Mouse (Mus musculus) myocyte (in vitro differentiated cells): ENCODE measurements around the gene March5.

Experiments used
- CEBPB ChIP-seq: IDR thresholded peaks from 2 replicates; pipeline ENCODE4 v1.6.1; 2011; ENCODE audit warnings: mild to moderate bottlenecking, moderate library complexity; ENCODE audit not compliant: poor library complexity, insufficient read depth, severe bottlenecking
- E2F4 ChIP-seq: IDR thresholded peaks from one replicate; pipeline ENCODE4 v1.6.1; 2011; ENCODE audit warnings: mild to moderate bottlenecking, control low read depth, moderate library complexity; ENCODE audit not compliant: insufficient read depth
- MAX ChIP-seq: IDR thresholded peaks from one replicate; pipeline ENCODE4 v1.6.1; 2011; ENCODE audit warnings: low read depth, mild to moderate bottlenecking, control low read depth
- MYOD1 ChIP-seq, 3 experiments: IDR thresholded peaks; one replicate each; pipeline ENCODE4 v1.6.1; 2011; ENCODE audit warnings: control low read depth in 2 of 3, low read depth in 2 of 3, mild to moderate bottlenecking in 2 of 3, moderate library complexity in 1 of 3; ENCODE audit not compliant: insufficient read length in 2 of 3, control insufficient read depth in 1 of 3
- MYOG ChIP-seq, 3 experiments: IDR thresholded peaks; one replicate each; pipeline ENCODE4 v1.6.1; 2011; ENCODE audit warnings: control low read depth in 2 of 3, low read depth in 2 of 3, mild to moderate bottlenecking in 2 of 3; ENCODE audit not compliant: insufficient read length in 2 of 3, control insufficient read depth in 1 of 3, insufficient read depth in 1 of 3
- POLR2A ChIP-seq: IDR thresholded peaks from one replicate; pipeline ENCODE4 v1.6.1; 2011; ENCODE audit warnings: low read depth, mild to moderate bottlenecking, control low read depth, moderate library complexity; ENCODE audit not compliant: insufficient read length
- POLR2AphosphoS2 ChIP-seq: IDR thresholded peaks from one replicate; pipeline ENCODE4 v1.6.1; 2011; ENCODE audit warnings: low read depth, control low read depth; ENCODE audit not compliant: insufficient read length
- REST ChIP-seq: IDR thresholded peaks from one replicate; pipeline ENCODE4 v1.6.1; 2011; ENCODE audit warnings: mild to moderate bottlenecking, control low read depth, moderate library complexity; ENCODE audit not compliant: insufficient read depth, insufficient read length
- SRF ChIP-seq: IDR thresholded peaks from one replicate; pipeline ENCODE4 v1.6.1; 2011; ENCODE audit warnings: low read depth; ENCODE audit not compliant: control insufficient read depth, insufficient read length
- TCF12 ChIP-seq: IDR thresholded peaks from one replicate; pipeline ENCODE4 v1.6.1; 2011; ENCODE audit warnings: mild to moderate bottlenecking, control low read depth; ENCODE audit not compliant: poor library complexity, insufficient read depth, severe bottlenecking
- TCF3 ChIP-seq: IDR thresholded peaks from one replicate; pipeline ENCODE4 v1.6.1; 2011; ENCODE audit warnings: low read depth, control low read depth; ENCODE audit not compliant: insufficient read length
- USF1 ChIP-seq: IDR thresholded peaks from one replicate; pipeline ENCODE4 v1.6.1; 2011; ENCODE audit warnings: low read depth, mild to moderate bottlenecking, control low read depth, moderate library complexity

GRCm38 (mm10) chr19:37263566-37263942 lies 56.2 kb downstream of the March5 start:
- TF ChIP-seq E2F4 (no peak), POLR2A (no peak), USF1 (no peak), MYOD1 (IDR thresholded peaks at IDR 0.05; ENCODE audit: control insufficient read depth in 1 of 3, insufficient read length in 2 of 3, low read depth in 2 of 3) (no peak), MYOG (IDR thresholded peaks at IDR 0.05; ENCODE audit: control insufficient read depth in 1 of 3, insufficient read depth in 1 of 3, insufficient read length in 2 of 3, low read depth in 2 of 3) (no peak), POLR2AphosphoS2 (no peak), CEBPB (no peak), MAX (no peak), SRF (no peak), TCF3 (no peak), TCF12 (no peak), REST (no peak)
